Mouse (Mus musculus): ENCODE results near the gene Mbd3. TPM values are rescaled to one million over a fixed set of nuclear protein-coding genes. Genes with fewer than 3 reads are reported as not detected.
A peak's percentile ranks its signal among the peaks of the same experiment; 100 is the strongest.

Gene Mbd3
- total RNA-seq, 2 experiments from 2014 or later, result 39.8 to 40.6 TPM

GRCm38 (mm10) chr10:80397524-80398173 is 1.7 kb downstream of the Mbd3 start:
- no peak for ATAC-seq (ENCODE audit: poor library complexity, severe bottlenecking)

- ATAC-seq (ENCODE audit: poor library complexity, severe bottlenecking), result no peak
These were observed 2.4 kb downstream of the Mbd3 start for GRCm38 (mm10) chr10:80396822-80397523.

- no peak for ATAC-seq (ENCODE audit: poor library complexity, severe bottlenecking)
These were observed 4.2 kb downstream of the Mbd3 start for GRCm38 (mm10) chr10:80395025-80395627.

GRCm38 (mm10) chr10:80392687-80393086 is 6.7 kb downstream of the Mbd3 start:
- ATAC-seq (ENCODE audit: poor library complexity, severe bottlenecking), result no peak

GRCm38 (mm10) chr10:80390697-80391096 is 8.7 kb downstream of the Mbd3 start:
- ATAC-seq (ENCODE audit: poor library complexity, severe bottlenecking), result no peak

GRCm38 (mm10) chr10:80389185-80389708 is 10.1 kb downstream of the Mbd3 start:
- ATAC-seq (ENCODE audit: poor library complexity, severe bottlenecking), result no peak

GRCm38 (mm10) chr10:80388731-80389130 is 10.6 kb downstream of the Mbd3 start:
- ATAC-seq (ENCODE audit: poor library complexity, severe bottlenecking), result no peak

DNA sequence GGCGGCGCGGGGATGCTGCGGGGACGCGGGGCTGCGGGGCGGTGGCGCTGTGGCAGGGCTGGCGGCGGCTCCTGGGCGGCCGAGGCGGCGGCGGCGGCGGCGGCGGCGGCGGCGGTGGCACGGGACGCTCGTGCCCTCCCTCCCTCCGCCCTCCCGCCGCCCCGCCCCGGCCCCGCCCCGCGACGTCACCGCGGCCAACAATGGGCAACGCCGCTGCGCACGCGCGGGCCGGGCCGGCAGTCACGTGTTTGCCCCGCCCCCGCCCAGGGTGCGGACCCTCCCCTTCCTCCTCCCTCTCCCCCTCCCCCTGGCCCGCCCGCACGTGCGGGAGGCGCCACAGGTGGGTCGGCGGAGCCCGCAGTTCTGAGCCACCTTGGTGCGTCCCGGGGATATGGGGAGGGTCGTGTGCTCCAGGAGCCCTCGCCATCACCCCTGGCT is 11.8 kb downstream of the Mbd3 start, which contains the start of gene Mex3d:
Gene Mex3d (minus strand): TSS at position 138 of the 438 bp plus-strand sequence.
- peak; percentile 62 for ATAC-seq (ENCODE audit: poor library complexity, severe bottlenecking)

GRCm38 (mm10) chr10:80386735-80387471 is 12.4 kb downstream of the Mbd3 start:
- ATAC-seq (ENCODE audit: poor library complexity, severe bottlenecking), result no peak

DNA sequence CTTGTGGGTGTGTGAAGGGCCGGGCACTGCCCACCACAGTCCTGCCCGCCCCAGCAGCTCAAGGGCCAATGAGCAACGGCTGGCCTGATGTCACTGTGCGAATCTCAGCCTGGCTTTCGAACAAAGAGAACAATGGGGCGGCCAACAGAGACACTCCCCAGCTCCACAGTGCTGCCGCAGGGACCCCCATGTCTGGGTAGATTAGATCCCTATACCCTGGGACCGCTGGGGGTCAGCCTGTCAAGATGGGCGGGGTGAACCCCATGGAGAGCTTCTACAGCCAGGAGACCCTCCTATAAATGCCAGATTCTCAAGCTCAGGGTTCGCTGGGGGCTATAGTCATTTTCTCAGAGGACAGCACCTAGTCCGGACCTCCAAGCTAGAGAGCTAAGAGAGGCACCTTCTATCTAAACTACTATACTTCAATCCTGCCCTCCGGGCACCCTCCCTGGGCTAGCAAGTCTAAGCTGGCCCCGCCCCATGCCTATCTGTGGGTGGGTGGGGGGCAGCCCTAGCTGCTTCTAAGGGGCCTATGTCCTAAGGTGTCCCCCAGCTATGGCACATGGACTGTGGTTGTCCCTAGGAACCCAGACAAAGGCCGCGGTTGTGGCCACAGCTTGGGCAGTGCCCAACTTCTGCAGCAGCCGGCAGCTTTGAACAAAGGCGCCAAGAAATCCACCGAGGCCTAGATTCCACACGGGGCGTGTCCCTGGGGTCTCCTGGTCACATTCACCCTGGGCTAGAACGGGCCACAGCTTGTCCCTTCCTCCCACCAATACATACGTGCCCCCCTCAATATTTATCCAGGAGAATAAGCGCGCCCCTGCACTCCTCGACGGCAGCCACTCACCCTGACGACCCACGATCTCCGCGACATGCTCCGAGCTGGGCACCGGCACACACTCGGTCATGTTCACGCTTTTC is 13.3 kb downstream of the Mbd3 start:
- no peak for ATAC-seq (ENCODE audit: poor library complexity, severe bottlenecking)

GRCm38 (mm10) chr10:80385310-80385709 is 14.0 kb downstream of the Mbd3 start:
- ATAC-seq (ENCODE audit: poor library complexity, severe bottlenecking), result no peak

GRCm38 (mm10) chr10:80384709-80385108 is 14.6 kb downstream of the Mbd3 start:
- no peak for ATAC-seq (ENCODE audit: poor library complexity, severe bottlenecking)

- ATAC-seq (ENCODE audit: poor library complexity, severe bottlenecking), result no peak
These were observed 15.2 kb downstream of the Mbd3 start for GRCm38 (mm10) chr10:80384115-80384639.

DNA sequence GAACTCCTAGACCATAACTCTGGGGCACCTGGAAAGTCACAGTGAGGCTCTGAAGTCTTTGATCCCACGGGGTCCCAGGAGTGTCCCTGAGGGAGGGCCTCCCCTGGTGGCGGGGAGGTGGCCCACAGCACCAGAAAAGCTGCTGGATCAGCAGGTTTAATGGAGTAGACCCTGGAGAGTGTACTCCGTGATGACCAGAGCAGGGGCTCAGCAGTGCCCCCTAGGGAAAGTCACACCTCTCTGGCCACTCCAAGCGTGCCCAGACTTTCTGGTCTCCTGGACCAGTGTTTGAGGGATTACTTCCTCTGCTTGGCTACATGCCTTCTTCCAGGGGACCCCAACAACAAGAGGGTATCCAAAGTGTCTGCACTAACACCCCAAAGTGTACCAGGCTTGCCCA is 15.9 kb downstream of the Mbd3 start:
- ATAC-seq (ENCODE audit: poor library complexity, severe bottlenecking), result no peak

DNA sequence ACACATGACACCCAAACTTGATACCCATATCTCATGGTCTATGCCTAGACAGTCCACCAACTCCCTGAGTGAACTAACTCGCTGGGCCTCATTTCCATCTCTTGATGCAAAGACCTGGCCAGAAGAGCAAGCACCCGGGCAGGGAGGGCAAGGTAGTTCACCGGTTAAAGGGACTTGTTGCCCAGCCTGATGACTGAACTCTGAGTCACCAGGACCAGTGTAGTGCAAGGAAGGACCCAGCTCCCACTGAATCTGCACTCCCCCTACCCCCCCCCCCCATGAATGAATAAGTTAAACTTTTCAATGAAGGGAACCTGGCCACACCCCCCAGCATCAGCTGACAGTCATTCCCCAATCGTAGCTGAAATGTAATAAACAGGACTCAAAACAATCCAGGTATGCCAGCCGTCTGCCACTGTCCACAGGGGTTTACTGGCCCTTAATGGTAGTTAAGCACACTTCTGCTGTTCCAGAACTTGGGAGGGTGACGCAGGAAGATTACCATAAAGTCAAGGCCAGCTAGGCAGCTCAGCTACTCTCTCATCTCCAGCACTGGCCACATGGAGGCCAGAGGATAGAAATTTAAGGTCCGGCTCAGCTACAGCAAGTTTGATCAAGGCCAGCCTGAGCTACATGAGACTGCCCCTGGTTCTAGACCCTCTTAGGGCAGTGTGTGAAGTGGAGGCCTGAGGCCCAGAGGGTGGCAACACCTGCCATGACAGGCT is 16.5 kb downstream of the Mbd3 start:
- ATAC-seq (ENCODE audit: poor library complexity, severe bottlenecking), result no peak

- no peak for ATAC-seq (ENCODE audit: poor library complexity, severe bottlenecking)
These were observed 21.6 kb downstream of the Mbd3 start for GRCm38 (mm10) chr10:80377716-80378115.

GRCm38 (mm10) chr10:80376160-80376559 is 23.2 kb downstream of the Mbd3 start:
- peak; percentile 96 for ATAC-seq (ENCODE audit: poor library complexity, severe bottlenecking)

DNA sequence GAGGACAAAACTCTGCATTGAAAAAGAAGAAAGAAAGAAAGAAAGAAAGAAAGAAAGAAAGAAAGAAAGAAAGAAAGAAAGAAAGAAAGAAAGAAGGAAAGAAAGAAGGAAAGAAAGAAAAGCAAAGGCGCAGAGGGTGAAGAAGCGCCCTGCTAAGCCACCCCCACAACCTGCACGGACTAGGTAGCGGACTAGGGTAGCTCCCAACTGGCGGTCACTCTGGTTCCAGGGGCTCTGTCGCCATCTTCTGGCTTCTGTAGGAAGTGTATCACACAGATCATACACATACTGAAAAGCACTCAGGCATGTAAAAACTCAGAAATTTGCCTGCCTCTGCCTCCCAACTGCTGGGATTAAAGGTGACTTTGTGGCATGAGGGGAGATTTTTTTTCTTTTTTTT is 25.3 kb downstream of the Mbd3 start:
- ATAC-seq (ENCODE audit: poor library complexity, severe bottlenecking), result peak; percentile 66

GRCm38 (mm10) chr10:80372706-80373105 is 26.6 kb downstream of the Mbd3 start:
- ATAC-seq (ENCODE audit: poor library complexity, severe bottlenecking), result no peak

Measured in megakaryocyte, adult 5-6 weeks (primary cell).